Mouse (Mus musculus) frontal cortex, postnatal 25 days (tissue): Measurements from ENCODE around the gene Twnk.
"Not testable (repeated sequence)": the region's sequence is repeated elsewhere in the genome, so short reads cannot be mapped to it uniquely, and the experiment has no call there.

Source experiments
- DNase-seq, 2 experiments: peaks; one replicate each; pipeline ENCODE4 v3.0.0; 2022; ENCODE audit warnings: low spot score in 2 of 2

Gene Twnk

GRCm38 (mm10) chr19:45024775-45025174 is 19.3 kb downstream of the Twnk start:
- no peak for DNase-seq

- no peak for DNase-seq
Observed at GRCm38 (mm10) chr19:45025937-45026568, 20.6 kb downstream of the Twnk start.

GRCm38 (mm10) chr19:45026958-45027670 is 21.7 kb downstream of the Twnk start:
- DNase-seq = no peak

- DNase-seq = no peak
Observed at GRCm38 (mm10) chr19:45027848-45028247, 22.4 kb downstream of the Twnk start.

GRCm38 (mm10) chr19:45028746-45029145 is 23.3 kb downstream of the Twnk start:
- DNase-seq = no peak

- no peak for DNase-seq
Observed at GRCm38 (mm10) chr19:45029571-45029970, 24.1 kb downstream of the Twnk start.

GRCm38 (mm10) chr19:45030111-45030510 is 24.6 kb downstream of the Twnk start:
- DNase-seq = no peak

GRCm38 (mm10) chr19:45030746-45031693 is 25.6 kb downstream of the Twnk start:
- DNase-seq = peak; percentile 58 to 74

- peak; percentile 63 to 64 for DNase-seq
Observed at GRCm38 (mm10) chr19:45031780-45032179, 26.3 kb downstream of the Twnk start.

GRCm38 (mm10) chr19:45032570-45033332 is 27.3 kb downstream of the Twnk start:
- no peak for DNase-seq

- DNase-seq = no peak
Observed at GRCm38 (mm10) chr19:45036867-45037266, 31.4 kb downstream of the Twnk start.

- DNase-seq = not testable (repeated sequence)
Observed at GRCm38 (mm10) chr19:45038198-45038597, 32.7 kb downstream of the Twnk start.

GRCm38 (mm10) chr19:45040214-45040613 is 34.8 kb downstream of the Twnk start:
- DNase-seq = no peak

- DNase-seq = no peak
Observed at GRCm38 (mm10) chr19:45044389-45044927, 39.0 kb downstream of the Twnk start.

- DNase-seq = no peak
Observed at GRCm38 (mm10) chr19:45045236-45045635, 39.8 kb downstream of the Twnk start.

GRCm38 (mm10) chr19:45045651-45046050 is 40.2 kb downstream of the Twnk start, which contains the start of gene Pdzd7:
Gene Pdzd7, minus strand, starts transcription at chr19:45045717.
- DNase-seq = no peak

- DNase-seq = peak; percentile 80 to 83
Observed at GRCm38 (mm10) chr19:45046523-45047321, 41.3 kb downstream of the Twnk start.

- DNase-seq = peak; percentile 88
Observed at GRCm38 (mm10) chr19:45047417-45047934, 42.0 kb downstream of the Twnk start, which contains the start of gene Sfxn3. Gene Sfxn3, plus strand, starts transcription at chr19:45047503.

GRCm38 (mm10) chr19:45047935-45048643 is 42.6 kb downstream of the Twnk start:
- DNase-seq = peak; percentile 65 to 67
